Mouse (Mus musculus): ENCODE measurements around the gene Tmem178.

GRCm38 (mm10) chr17:80947075-80947960 is 2.9 kb downstream of the Tmem178 start:
- TF ChIP-seq CTCF (IDR thresholded peaks at IDR 0.05; ENCODE audit: low read depth, low read length) (no peak), GATA1 (IDR thresholded peaks at IDR 0.05; ENCODE audit: borderline replicate concordance, low read length) (no peak), TAL1 (conservative IDR thresholded peaks at IDR 0.05; ENCODE audit: low read depth, low read length) (no peak), GATA2 (IDR thresholded peaks at IDR 0.05; ENCODE audit: borderline replicate concordance, low read depth, low read length) (no peak), POLR2AphosphoS5 (IDR thresholded peaks at IDR 0.05; ENCODE audit: insufficient replicate concordance, low read depth, low read length) (no peak)
